Mouse (Mus musculus): ENCODE measurements around the gene Gm28778. TPM values are rescaled to one million over a fixed set of nuclear protein-coding genes. Genes with fewer than 3 reads are reported as not detected.

The Gm28778 gene
- polyA plus RNA-seq, 1 experiment = 8.8 TPM

Other genes starting within 250 kb of the Gm28778 start
- 0.12 TPM in 1 of 2 replicates, not detected in the other for gene Mstn, start 235.5 kb upstream of the Gm28778 start, polyA plus RNA-seq (2012; rRNA removed)
- gene 1700019A02Rik, start 109.5 kb upstream of the Gm28778 start, polyA plus RNA-seq (2012; rRNA removed) = not detected in 2 replicates
- gene Pms1, start 93 bp upstream of the Gm28778 start, polyA plus RNA-seq (2012; rRNA removed) = 1.0 and 1.1 TPM in 2 replicates
- gene Ormdl1, start within 50 bp of the Gm28778 start, polyA plus RNA-seq (2012; rRNA removed) = 11.6 and 13.4 TPM in 2 replicates
- gene Osgepl1, start 16.5 kb downstream of the Gm28778 start, polyA plus RNA-seq (2012; rRNA removed) = 6.5 and 8.1 TPM in 2 replicates
- not detected in 2 replicates for gene Asdurf, start 55.5 kb downstream of the Gm28778 start, polyA plus RNA-seq (2012; rRNA removed)
- gene Gm28551, start 55.6 kb downstream of the Gm28778 start, polyA plus RNA-seq (2012; rRNA removed) = not detected in 2 replicates
- 11.2 and 12.4 TPM in 2 replicates for gene Asnsd1, start 55.6 kb downstream of the Gm28778 start, polyA plus RNA-seq (2012; rRNA removed)